Mouse (Mus musculus) cerebellum, postnatal 25 days (tissue): ENCODE measurements around the gene Gpbp1l1.

Experiments used
- DNase-seq, 2 experiments: peaks; one replicate each; pipeline ENCODE4 v3.0.0; 2021; ENCODE audit warnings: mixed read lengths in 2 of 2

Gene Gpbp1l1

DNA sequence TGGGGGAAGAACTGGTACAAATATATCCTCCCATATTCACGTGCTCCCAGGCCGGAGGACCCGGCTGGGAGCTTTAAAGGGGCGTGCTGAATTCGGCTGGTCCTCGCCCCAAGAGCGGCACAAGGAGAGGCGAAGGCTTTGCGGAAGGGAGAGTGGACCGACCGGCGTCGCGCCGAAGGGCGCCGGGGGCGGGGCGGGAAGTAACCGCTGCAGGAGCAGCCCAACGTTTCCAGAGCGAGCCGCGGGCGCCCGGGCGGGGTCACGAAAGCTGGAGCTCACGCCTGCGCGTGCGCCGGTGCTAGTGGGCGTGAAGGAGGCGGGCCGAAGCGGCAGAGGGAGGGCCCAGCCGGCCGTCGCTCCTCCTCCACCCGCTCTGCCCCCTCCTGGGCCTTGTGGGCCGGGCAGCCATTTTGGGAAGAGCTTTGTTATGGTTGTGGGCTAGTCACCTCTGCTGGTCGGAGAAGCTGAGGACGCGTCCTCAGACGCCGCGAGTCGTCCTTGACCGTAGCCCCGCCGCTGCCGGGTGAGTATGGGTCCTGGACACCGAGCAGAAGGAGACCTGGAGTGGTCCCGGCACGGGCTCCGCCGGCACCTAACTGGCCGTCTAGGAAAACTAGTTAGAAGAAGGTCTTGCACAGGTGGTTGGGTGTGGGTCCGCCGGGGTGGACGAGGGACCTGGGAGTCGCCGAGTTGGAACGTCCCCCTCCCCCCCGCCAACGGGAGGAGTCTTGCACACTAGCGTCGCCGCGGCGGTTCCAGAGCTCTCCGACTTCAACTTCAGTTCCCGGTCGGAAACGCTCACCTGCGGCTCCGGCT lies at the start of gene Gpbp1l1:
Gpbp1l1 (plus strand) TSS at position 353 of the 816 bp plus-strand sequence.
- DNase-seq = peak; percentile 99

DNA sequence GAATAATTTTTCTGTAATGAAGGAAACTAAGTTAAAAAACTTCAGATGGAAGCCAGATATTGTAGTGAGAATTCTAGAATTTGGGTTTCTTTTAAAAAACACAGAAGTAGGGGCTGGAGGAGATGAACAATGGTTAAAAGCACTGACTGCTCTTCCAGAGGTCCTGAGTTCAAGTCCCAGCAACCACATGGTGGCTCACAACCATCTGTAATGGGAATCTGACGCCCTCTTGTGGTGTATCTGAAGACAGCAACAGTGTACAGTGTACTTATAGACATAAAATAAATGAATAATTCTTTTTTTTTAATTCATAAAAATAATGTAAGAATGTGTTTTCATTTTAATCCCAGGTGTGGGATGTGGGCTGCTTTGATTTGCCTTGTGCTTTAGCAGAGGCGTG lies 26.3 kb upstream of the Gpbp1l1 start:
- DNase-seq = no peak

DNA sequence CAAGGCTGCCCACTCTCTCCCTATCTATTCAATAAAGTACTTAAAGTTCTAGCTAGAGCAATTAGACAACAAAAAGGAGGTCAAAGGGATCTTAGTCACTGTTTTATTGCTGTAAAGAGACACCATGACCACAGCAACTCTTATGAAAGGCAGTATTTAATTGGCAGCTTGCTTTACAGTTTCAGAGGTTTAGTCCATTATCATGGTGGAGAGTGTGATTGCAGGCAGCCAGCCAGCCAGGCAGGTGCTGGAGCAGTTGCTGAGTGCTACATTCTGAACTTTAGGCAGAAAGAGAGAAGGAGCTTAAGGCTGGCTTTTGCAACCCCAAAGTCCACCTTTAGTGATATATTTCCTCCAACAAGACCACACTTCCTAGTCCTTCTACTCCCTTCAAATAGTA lies 21.1 kb upstream of the Gpbp1l1 start:
- no peak for DNase-seq

DNA sequence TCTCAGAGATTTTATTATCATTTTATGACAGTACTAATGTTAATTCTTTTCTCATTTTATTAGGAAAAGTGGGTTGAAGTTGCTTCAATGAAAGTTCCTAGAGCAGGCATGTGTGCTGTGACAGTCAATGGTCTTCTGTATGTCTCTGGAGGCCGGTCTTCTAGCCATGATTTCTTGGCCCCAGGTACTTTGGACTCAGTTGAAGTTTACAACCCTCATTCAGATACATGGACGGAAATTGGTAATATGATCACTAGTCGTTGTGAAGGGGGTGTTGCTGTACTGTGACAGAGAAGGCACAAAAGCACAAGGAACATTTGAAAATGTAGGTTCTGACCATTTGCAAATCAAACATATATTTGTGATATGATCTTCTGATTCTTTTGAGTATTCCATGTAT lies 19.7 kb upstream of the Gpbp1l1 start:
- DNase-seq = no peak

DNA sequence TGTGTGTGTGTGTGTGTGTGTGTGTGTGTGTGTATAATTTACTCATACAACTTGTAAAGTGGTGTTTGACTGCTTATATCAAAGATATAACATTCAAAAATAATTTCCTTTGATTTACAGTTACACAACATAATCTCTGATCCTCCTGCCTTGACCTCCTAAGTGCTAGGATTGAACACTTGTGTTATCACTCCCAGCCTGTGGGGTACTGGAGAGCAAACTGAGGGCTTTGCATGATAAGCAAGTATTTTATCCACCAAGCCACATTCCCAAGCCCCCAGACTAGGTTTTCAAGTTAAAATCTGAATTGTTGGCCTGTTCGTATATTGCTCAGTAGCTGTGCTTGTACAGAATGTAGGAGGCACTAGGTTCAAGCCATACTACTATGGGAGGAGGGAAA lies 7.0 kb upstream of the Gpbp1l1 start:
- no peak for DNase-seq

DNA sequence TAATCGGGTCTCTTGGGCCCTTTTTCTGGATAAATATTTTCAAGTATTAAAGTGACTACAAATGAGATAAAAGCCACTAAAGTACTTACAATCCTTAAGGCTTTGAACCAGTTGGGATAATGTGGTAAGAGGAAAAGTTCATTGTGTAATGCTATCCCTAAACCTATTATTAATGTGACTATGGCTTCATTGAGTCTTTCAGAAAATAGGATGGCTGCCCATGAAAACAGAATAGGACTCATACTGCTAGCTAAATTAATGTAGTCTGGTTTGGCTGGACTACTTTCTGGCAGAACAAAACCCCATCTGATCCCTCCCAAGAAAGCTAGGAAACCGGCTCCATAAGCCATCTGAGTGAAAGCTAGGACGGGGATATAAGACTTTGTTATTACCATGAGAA lies 4.4 kb upstream of the Gpbp1l1 start:
- DNase-seq = no peak

DNA sequence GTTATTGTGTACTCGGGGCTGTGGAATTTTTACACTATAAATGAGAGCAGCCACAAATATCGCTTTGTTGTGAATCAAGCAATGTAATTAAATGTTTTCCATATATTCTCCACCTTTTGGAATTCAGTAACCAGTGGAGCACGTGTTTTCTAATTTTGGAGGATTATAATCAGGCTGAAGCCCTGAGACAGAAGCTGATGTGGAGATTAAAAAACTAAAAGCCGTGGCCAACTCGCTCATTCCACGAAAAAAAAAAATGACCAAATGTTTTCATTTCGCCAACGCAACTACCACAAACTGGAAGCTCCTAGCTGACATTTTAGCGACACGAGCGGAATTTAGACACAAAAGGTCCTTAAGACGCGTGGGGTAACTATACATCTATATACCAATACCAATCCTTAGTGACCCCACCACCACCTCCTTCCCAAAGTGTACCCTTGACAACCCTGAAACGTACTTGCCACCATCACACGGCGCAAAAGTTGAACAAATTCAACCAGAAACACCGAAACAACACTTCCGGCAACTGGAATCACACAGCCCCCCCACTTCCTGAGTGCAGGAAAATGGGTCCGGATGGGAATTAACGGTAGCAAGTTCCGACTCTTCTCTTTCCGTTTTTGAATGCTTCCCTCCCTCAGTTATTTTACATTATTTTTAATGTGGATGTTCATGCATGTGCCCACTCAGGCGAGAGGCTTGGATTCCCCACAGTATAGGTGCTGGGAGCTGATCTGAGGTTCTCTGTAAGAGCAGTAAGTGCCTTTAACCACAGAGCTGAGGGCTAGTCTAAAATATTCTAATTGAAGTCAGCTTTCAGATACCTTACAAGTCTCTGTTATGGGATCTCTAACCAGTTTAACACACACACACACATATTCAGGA lies 1.8 kb upstream of the Gpbp1l1 start, which contains the start of gene Tmem69:
Tmem69 (minus strand) TSS at position 524 of the 888 bp plus-strand sequence.
- peak; percentile 78 to 85 for DNase-seq

DNA sequence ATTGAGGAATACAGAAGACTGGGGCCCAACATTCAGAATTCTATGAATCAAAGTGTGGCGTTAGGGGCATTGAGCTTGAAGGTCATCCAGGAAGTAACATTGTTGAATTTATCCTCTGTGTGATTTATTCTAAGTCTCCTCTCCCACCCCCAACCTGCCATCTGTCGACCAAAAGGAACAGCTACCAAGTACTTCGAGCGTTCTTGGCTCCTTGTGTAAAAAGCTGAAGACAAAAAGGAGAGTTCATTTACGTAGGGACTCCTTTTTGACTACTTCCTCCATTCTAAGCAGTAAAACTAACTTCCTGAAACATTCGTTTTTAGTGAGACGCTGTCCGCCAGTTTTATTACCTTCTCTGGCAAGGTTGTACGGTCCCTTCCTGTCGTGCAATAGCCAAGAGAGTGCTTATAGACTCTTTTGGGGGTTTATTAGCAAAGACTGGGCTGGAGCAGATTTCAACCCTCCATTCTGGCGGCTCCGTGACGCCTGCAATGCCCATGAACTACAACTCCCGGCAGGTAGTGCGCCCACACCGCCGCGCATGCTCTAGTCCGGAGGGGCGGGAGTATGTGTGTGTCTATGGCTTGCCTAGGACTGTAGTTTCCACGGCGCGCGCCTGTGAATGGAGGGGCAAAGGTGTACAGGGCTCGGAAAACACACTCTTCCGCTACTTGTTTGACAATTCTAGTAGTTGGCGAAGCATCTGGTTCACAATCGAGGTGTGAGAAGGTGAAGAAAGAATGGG lies 725 bp upstream of the Gpbp1l1 start:
- DNase-seq = peak; percentile 93 to 96

DNA sequence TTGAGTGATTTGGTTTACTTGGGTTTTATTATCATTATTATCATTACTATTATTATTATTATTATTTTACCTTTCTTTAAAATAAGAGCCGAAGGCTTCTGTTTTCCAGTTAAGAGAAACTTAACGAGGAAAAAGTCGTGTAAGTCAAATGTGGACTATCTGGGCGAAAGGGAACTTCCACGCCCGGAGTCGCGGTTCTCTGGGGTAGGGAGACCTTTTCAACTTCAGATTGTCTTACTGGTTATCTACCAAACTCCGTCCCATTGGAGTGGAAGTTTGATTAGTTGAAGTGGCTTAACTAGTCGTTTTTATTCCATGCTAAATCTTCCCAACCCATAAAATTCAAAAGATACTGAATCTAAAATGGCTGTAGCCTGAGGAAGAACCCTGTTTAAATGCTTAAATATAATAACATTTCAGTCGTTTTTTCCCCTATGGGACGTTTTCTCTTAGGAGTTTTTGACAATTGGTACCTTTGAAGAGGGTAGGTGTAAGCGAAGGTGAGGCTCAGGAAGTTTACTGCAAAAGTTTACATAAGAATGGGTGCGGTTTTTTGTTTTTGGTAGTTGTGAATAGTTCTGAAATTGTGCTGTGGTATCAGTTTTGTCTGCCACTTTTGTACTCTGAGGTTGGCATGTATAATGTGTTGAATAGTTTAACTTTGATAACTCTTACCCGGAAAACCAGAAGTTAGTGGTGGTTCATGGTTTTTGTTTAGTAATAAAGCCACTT lies 859 bp downstream of the Gpbp1l1 start:
- DNase-seq = peak in 1 of 2 experiments; percentile 10

DNA sequence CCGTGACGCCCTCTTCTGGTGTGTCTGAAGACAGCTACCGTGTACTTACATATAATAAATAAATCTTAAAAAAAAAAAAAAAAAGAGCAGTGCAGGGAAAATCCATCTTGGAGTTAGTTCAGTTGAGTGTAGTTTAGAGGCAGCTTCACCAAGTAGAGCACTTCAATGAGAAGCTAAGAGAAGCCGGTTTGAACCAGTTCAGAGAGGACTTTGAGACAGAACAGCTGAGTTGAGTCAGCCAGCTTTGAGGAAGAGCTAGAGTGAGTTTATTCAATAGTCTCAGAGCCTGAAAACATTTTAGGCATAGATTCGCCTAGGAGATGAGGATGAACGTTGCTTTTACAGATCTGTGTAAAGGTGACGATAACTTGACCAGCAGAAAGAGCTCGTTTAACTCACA lies 38.3 kb downstream of the Gpbp1l1 start:
- no peak for DNase-seq

DNA sequence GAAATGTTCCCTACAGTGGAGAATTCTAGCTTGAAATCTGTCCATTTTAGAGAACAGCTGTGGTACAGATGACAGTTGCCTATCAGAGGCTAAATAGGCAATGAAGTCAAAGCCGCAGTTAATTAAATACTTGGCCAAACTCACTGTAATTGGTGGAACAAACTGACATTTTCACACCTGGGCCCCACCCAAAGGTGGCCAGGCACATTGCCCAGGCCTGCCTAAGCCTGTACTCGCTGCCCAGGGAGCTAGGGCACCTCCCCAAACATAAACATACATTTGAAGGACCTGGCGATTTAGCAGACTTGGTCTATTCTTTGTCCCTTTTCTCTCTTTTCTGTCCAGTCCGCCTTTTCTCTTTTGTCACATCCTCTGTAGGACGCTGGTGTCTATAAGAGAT lies 38.9 kb downstream of the Gpbp1l1 start, which contains the start of gene Ccdc17:
Ccdc17 (plus strand) TSS at position 276 of the 400 bp plus-strand sequence.
- peak; percentile 25 to 46 for DNase-seq

DNA sequence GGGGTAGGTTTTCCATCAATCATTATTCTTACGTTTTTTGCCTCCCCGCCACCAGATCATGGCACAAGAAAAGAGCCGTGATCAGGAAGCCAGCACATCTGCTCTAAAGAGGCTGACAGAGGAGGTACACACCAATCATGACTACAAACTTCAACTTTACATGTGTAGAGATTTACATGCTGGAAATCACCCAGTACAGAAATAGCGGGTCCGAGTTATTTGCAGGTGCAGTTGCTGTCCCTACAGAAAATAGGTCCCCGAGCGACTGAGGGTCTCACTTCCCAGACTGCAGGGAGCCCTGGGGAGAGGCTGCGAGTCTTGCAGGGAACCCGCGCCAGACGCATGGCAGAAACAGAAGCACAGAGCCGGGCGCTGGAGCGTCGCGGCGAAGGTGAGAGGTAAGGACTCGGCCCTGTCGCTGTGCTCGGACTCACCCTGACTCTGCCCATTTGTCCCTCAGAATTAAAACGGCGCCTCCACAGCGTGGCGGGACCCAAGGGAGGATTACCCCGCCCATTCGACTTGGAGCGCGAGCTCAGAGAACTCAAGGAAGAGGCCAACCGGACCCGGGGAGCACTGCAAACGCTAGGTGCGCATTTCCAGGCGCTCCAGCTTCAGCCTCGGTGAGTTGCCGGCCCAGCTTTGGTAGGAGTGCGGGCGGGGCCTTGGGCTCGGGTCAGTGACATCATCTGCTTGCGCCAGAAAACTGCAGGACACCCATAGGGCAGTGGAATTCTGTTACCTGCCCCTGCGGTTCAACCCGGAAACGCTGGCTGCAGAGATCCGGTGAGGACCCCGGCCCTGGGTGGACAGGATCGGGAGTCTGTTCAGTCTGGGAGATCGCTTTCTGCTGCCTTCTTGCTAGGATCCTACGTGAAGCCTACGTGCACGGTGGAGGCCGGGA lies 39.8 kb downstream of the Gpbp1l1 start:
- DNase-seq = peak; percentile 94 to 95

DNA sequence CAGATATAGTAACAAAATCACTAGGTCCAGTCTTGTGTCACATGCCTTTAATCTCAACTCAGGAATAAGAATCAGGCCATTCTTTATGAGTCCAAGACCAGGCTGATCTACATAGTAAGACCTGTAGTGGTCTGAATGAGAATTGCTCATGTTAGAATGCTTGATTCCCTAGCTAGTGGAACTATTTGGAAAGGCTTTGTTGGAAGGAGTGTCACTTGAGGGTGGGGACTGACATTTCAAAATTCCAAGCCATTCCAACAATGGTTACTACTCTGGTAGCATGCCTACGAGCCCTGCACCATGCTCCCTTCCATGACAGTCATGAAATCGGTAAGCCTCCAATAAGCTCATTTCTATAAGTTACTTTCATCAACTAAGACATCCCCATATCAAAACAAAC lies 55.2 kb downstream of the Gpbp1l1 start:
- DNase-seq = no peak

DNA sequence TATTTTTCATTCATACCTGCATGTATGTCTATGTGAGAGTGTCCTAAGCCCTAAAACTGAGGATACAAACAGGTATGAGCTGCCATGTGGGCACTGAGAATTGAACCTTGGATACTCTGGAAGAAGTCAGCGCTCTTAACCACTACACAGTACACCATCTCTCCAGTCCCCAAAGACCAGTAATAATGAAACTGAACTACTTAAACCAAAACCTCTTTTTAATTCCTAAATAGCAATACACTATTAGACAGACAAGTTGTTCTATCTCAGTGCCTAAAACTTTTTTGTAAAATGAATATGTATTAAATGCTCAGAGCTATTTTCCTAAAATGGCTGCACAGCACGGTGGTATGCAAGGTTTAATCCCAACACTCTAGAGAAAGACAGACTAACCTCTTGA lies 57.8 kb downstream of the Gpbp1l1 start:
- DNase-seq = no peak

DNA sequence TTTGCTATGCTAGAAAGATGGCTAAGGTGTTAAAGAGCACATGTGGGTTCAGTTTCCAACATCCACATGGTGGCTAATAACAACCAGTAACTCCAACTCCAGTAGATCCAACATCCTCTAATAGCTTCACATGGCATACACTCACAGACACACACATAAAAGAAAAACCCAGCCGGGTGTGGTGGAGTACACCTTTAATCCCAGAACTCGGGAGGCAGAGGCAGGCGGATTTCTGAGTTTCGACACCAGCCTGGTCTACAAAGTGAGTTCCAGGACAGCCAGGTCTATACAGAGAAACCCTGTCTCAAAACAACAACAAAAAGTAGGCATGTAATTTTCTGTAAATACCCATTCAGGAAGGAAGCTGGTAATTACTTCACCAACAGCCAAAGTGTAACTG lies 67.4 kb downstream of the Gpbp1l1 start:
- no peak for DNase-seq

DNA sequence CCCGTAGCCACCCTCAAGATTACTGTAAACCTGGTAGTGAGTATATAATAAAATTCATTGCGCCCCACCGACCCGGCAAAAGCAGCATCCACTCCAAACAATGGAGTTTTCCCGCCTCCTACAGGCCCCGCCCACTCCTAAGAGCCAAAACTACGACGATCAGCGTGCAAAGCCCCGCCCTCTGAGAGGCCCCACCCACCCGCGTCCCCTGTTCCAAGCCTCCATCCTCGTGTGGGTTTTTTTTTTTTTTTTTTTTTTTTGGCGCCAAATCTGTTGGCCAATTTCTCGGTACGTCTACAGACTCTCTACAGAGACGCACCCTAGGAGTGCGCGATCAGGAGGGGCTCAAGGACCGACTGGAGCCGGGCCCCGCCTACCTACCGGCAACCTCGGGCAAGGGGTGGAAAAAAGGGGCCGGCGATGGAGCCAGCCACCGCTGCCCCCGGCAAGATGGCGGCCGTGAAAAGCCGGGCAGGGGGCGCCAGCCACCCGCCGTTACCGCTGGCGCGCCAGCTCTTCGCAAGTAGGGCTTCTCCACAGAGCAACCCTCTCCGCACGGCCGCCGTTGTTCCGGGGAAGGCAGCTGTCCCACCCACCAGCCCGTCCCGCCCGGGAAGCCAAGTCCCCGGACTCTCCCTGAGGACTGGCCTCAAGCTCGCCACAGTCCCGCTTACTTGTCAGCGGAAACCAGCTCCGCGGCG lies 69.3 kb downstream of the Gpbp1l1 start:
- DNase-seq = peak; percentile 70 to 85

DNA sequence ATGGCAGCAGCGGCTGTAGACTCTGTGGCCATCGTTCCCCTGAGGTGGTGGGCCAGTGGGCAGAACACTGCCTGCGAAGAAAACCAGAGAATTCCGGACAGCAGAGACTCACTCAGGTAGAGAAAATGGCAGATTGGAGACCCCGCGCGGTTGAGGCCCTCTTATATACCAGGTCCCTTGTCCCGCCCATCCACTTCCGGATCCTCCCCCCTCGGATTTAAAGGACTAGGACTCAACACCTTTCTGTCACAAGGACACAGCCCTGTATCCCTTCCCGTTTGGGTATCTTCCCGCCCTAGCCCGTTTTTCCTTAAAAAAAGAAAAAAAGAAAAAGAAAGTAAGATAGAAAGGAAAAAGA lies 69.9 kb downstream of the Gpbp1l1 start:
- DNase-seq = peak; percentile 91

DNA sequence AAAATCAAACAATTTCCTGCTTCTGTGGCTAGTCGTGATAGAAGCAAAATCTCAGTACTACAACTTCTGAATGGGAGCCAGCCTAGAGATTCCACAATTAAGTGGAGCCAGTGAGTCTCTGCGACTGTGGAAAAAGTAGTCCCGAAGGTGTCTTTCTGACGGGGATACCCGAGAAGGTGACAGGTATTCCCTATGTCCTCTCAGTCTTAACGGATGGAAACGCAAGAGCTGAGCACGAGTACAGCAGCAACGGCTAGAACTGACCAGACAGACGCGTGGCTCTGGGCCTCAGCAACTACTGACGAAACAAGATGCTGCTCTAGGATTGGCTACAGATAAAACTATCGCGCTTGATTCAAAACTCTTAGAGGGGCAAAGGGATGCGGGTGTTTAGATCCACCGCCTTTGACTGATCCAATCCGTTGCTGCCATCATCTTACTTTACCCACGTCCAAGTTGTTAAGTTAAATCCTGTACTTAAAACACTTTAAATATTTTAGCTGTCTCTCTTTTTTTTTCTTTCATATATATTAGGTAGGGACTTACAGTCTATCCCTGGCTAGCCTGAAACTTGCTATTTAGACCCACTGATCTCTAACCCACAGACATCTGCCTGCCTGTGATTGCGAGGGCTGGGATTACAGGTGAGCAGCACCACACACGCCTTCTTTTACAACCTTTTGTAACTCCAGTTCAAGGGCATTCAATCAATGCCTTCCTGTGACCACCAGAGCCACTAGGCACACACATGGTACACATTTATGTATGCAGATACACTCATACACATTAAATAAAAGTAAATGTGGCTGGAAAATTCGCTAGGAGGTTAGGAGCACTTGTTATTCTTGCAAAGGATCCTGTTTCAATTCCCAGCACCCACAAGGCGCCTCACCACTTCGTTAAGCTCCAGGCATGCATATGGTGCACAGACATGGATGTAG lies 70.5 kb downstream of the Gpbp1l1 start, which contains the start of gene Nasp:
Nasp (minus strand) TSS at position 220 of the 941 bp plus-strand sequence.
- DNase-seq = peak; percentile 82 to 85

DNA sequence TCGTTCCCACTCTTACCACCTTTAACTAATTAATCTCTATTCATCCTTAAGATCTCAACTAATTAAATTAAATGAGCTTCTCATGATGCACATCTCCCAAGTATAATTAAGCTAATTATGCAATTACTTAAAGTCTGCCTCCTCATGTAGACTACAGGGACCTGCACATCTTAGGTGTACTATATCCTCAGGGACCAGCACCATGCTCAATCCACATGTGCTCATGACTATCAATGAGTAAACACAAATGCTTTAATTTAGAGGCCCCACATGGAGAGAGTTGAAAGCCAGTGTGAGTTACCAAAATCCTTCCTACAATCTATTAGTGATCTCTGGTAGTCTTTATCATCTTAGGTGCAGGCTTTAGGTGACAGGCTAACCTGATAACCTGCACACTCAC lies 77.7 kb downstream of the Gpbp1l1 start:
- DNase-seq = no peak
